Mouse (Mus musculus) myocyte (in vitro differentiated cells): ENCODE results near the gene Sh3rf1.

Experiments
- CEBPB ChIP-seq: IDR thresholded peaks from 2 replicates; pipeline ENCODE4 v1.6.1; 2011; ENCODE audit warnings: mild to moderate bottlenecking, moderate library complexity; ENCODE audit not compliant: poor library complexity, insufficient read depth, severe bottlenecking
- MYOD1 ChIP-seq, 3 experiments: IDR thresholded peaks; one replicate each; pipeline ENCODE4 v1.6.1; 2011; ENCODE audit warnings: control low read depth in 2 of 3, low read depth in 2 of 3, mild to moderate bottlenecking in 2 of 3, moderate library complexity in 1 of 3; ENCODE audit not compliant: insufficient read length in 2 of 3, control insufficient read depth in 1 of 3
- SRF ChIP-seq: IDR thresholded peaks from one replicate; pipeline ENCODE4 v1.6.1; 2011; ENCODE audit warnings: low read depth; ENCODE audit not compliant: control insufficient read depth, insufficient read length
- USF1 ChIP-seq: IDR thresholded peaks from one replicate; pipeline ENCODE4 v1.6.1; 2011; ENCODE audit warnings: low read depth, mild to moderate bottlenecking, control low read depth, moderate library complexity

- TF ChIP-seq USF1 (no peak), SRF (no peak), CEBPB (no peak), MYOD1 (IDR thresholded peaks at IDR 0.05; ENCODE audit: control insufficient read depth in 1 of 3, insufficient read length in 2 of 3, low read depth in 2 of 3) (no peak)
These were observed 138.7 kb downstream of the Sh3rf1 start for GRCm38 (mm10) chr8:61362301-61362913.
